Mouse (Mus musculus) lung, embryonic 16.5 days (tissue): ENCODE data around the gene Ubl7. TPM values are rescaled to one million over a fixed set of nuclear protein-coding genes. Genes with fewer than 3 reads are reported as not detected.

Experiments used
- ATAC-seq: fragments of 200-750 bp; cut with Nextera tagmentation; 2 replicates; pipeline ENCODE4 v1.8.0; 2017; ENCODE audit warnings: low read depth, mild to moderate bottlenecking, moderate library complexity
- H3K27ac ChIP-seq: fragments of 300-500 bp; sonication (generic); 2 replicates; pipeline ENCODE4 v1.5.1; 2014; ENCODE audit warnings: mild to moderate bottlenecking, control low read depth, low read length
- H3K27me3 ChIP-seq: fragments of 300-500 bp; sonication (generic); 2 replicates; pipeline ENCODE4 v1.6.1; 2014; ENCODE audit warnings: low read depth, low read length, mixed read lengths; ENCODE audit not compliant: control insufficient read depth, insufficient read depth
- H3K36me3 ChIP-seq: fragments of 300-500 bp; sonication (generic); 2 replicates; pipeline ENCODE4 v1.6.1; 2014; ENCODE audit warnings: low read length; ENCODE audit not compliant: control insufficient read depth, insufficient read depth
- H3K4me1 ChIP-seq: fragments of 300-500 bp; sonication (generic); replicated peaks from 2 replicates; pipeline ENCODE4 v1.6.1; 2014; ENCODE audit warnings: low read length, mixed read lengths; ENCODE audit not compliant: control insufficient read depth, insufficient read depth
- H3K4me2 ChIP-seq: fragments of 300-500 bp; sonication (generic); 2 replicates; pipeline ENCODE4 v1.6.1; 2014; ENCODE audit warnings: low read depth, low read length, control low read depth
- H3K4me3 ChIP-seq: fragments of 300-500 bp; sonication (generic); 2 replicates; pipeline ENCODE4 v1.5.1; 2014; ENCODE audit warnings: mild to moderate bottlenecking, low read length, control low read depth
- H3K9ac ChIP-seq: fragments of 300-500 bp; sonication (generic); 2 replicates; pipeline ENCODE4 v1.6.1; 2014; ENCODE audit warnings: low read length, control low read depth
- H3K9me3 ChIP-seq: fragments of 300-500 bp; sonication (generic); 2 replicates; pipeline ENCODE4 v1.6.1; 2016; ENCODE audit warnings: low read length; ENCODE audit not compliant: control insufficient read depth
- WGBS: fragments of 180-500 bp; shearing (Covaris S2); extraction: QIAGEN DNeasy Blood & Tissue Kit; methylation state at CpG from one replicate; pipeline ENCODE4 v1.1.7; 2014; 5-methylcytosine and 5-hydroxymethylcytosine counted together
- polyA plus RNA-seq: library from polyadenylated mRNA; unstranded; fragments of >200 nt; fragmentation: Nextera tagmentation; extraction: Ambion mirVana; gene quantifications from 2 replicates; pipeline ENCODE4 v1.2.1, GENCODE M21; 2015

Gene Ubl7
- polyA plus RNA-seq, 1 experiment from 2014 or later, result 112 TPM

DNA sequence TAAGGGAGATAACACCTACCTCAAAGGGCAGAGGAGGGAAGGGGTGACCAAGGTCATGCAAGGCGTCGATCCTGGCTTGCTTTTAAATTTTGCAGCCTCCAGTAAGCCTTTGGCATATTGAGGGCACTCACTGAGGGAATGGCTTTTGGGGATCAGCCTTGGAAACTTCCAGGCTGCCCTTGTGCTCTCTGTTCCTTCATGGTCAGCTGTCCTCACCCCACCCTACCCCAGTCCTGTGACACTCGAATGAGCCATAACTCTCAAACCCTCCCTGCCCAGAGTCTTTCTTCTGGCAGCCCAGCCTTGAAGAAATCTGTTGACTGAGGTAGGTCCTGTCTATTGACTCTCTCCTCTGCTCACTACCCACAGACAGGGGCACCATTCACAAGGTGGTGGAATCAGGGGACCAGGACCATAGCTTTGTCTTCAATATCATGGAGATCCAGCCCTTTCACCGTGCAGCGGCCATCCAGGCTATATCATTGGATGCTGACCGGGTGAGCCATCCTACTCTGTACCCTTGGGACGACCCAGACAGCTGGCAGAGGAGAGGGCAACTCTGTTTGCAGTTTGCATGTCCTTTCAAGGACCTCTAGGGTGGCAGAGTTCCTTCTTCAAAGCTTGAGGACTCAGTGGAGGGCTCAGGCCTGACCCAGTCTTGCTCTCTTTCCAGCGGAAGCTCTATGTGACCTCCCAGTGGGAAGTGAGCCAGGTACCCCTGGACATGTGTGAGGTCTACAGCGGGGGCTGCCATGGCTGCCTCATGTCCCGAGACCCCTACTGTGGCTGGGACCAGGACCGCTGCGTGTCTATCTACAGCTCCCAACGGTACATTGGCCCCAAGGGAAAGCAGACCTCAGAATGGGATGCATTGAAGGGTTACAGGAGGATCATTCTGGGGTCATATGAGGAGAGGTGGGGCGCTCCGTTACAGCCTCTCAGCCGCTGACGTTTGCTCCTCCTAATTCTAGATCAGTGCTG, 49.4 kb downstream of the Ubl7 start:
- H3K4me1 ChIP-seq, result peaks cover 5% of the 10 kb centered on the region; the same call in 1 of the 2 replicates
- no peak overlapping the region for H3K9ac ChIP-seq
- no peak for ATAC-seq
- H3K36me3 ChIP-seq, result no peaks in the 10 kb centered on the region
- H3K9me3 ChIP-seq, result no peaks in the 10 kb centered on the region
- 73% methylated on average over 17 of the region's 17 CpGs for WGBS
- no peaks in the 10 kb centered on the region for H3K27me3 ChIP-seq
- H3K4me3 ChIP-seq, result no peak overlapping the region
- no peak overlapping the region for H3K4me2 ChIP-seq
- no peak overlapping the region for H3K27ac ChIP-seq

- no peak for ATAC-seq
- Histone ChIP-seq H3K4me1 (peaks cover 8% of the 10 kb centered on the region; the same call in 1 of the 2 replicates), H3K4me2 (no peak overlapping the region), H3K27me3 (no peaks in the 10 kb centered on the region), H3K9ac (no peak overlapping the region), H3K36me3 (no peaks in the 10 kb centered on the region), H3K9me3 (no peaks in the 10 kb centered on the region), H3K4me3 (no peak overlapping the region), H3K27ac (no peak overlapping the region)
- WGBS, result 91% methylated on average over 15 of the region's 15 CpGs
Measured at GRCm38 (mm10) chr9:57961226-57961625, 50.4 kb downstream of the Ubl7 start.

GRCm38 (mm10) chr9:57961863-57962778, 51.3 kb downstream of the Ubl7 start:
- no peaks in the 10 kb centered on the region for H3K9me3 ChIP-seq
- no peaks in the 10 kb centered on the region for H3K36me3 ChIP-seq
- H3K27me3 ChIP-seq, result no peaks in the 10 kb centered on the region
- 0 out of 2 replicates have a peak overlapping the region, but pooled peaks have one; percentile 18 for H3K27ac ChIP-seq
- 38% methylated on average over 17 of the region's 17 CpGs for WGBS
- ATAC-seq, result peak; percentile 39; the same call in 1 of the 2 replicates
- peaks cover 8% of the 10 kb centered on the region; the same call in 1 of the 2 replicates for H3K4me1 ChIP-seq
- no peak overlapping the region for H3K4me3 ChIP-seq
- H3K4me2 ChIP-seq, result no peak overlapping the region
- H3K9ac ChIP-seq, result no peak overlapping the region

GRCm38 (mm10) chr9:57963249-57963997, 52.6 kb downstream of the Ubl7 start:
- no peak for ATAC-seq
- WGBS, result 81% methylated on average over 4 of the region's 4 CpGs
- Histone ChIP-seq H3K9me3 (no peaks in the 10 kb centered on the region), H3K27ac (no peak overlapping the region), H3K4me1 (peaks cover 8% of the 10 kb centered on the region; the same call in 1 of the 2 replicates), H3K36me3 (no peaks in the 10 kb centered on the region), H3K9ac (no peak overlapping the region), H3K4me2 (no peak overlapping the region), H3K27me3 (no peaks in the 10 kb centered on the region), H3K4me3 (no peak overlapping the region)

DNA sequence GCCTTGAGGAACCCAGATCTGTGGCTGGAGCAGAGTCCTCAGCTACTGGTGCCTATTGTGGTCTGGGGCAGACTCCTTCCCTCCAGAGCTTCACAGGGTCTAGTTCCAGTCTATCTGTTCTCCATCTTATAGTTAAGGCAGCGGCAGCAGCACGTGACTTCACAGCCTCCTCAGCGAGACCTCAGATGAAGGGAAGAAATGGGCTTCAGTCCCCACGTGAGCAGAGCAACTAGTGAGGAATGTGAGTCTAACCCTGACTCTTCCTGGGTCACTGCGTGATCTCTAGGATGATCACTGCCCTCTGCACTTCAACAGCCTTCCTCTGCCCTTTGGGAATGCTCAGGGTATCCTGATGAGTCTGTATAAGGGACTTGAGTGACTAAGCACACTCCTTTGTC, 53.2 kb downstream of the Ubl7 start:
- Histone ChIP-seq H3K9me3 (no peaks in the 10 kb centered on the region), H3K36me3 (no peaks in the 10 kb centered on the region), H3K27ac (no peak overlapping the region), H3K4me3 (no peak overlapping the region), H3K4me2 (no peak overlapping the region), H3K4me1 (peaks cover 8% of the 10 kb centered on the region; the same call in 1 of the 2 replicates), H3K9ac (no peak overlapping the region), H3K27me3 (no peaks in the 10 kb centered on the region)
- WGBS, result 74% methylated on average over 5 of the region's 5 CpGs
- ATAC-seq, result no peak

- Histone ChIP-seq H3K9me3 (no peaks in the 10 kb centered on the region), H3K27me3 (no peaks in the 10 kb centered on the region), H3K4me2 (no peak overlapping the region), H3K4me3 (no peak overlapping the region), H3K4me1 (peaks cover 8% of the 10 kb centered on the region; the same call in 1 of the 2 replicates), H3K9ac (no peak overlapping the region), H3K27ac (no peak overlapping the region), H3K36me3 (no peaks in the 10 kb centered on the region)
- 72% methylated on average over 6 of the region's 6 CpGs for WGBS
- no peak for ATAC-seq
Measured at GRCm38 (mm10) chr9:57964528-57965250, 53.9 kb downstream of the Ubl7 start.

DNA sequence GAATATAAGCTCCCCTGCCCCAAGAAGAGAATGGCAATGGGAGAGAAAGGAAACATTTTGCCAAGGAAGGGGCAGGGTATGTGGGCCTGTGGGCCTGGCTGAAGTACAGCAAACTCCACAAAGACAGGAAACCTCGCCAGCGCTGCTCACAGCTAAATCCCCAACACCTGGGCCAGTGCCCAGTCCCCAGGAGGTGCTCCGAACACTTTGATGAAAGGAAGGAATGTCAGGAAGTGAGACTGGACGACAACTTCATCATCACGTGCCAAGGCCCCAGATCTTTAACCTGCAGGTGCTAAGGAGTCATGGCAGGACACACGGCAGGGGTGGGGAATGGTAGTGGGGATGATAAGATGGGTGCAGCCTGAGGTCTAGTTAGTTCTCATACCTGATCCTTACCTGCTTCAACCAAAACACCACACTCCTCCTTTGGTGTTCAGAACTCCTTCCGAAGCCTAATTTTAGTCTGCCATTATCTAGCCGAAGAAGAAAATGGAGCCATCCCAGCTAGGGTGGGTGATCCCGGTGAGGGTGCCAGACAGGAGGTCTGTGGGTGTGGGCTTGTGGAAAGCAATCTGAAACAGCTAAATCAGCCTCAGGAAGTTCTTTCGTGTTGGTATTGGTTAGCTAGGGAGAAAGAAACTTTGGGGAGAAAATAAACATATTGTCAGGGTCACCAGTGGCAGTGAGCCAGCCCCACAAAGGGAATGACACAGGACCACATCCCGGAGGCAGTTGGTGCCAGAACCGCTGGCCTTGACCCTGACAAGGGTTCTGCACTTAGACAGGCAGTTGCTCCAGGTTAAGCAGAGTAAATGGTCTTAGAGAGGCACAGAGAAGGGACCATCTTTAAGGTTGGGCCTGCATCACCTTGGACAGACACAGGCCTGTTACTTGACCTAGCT, 54.8 kb downstream of the Ubl7 start:
- Histone ChIP-seq H3K27ac (peak overlapping the region; percentile 44), H3K4me1 (peaks cover 8% of the 10 kb centered on the region; the same call in 1 of the 2 replicates)
- 43% methylated on average over 12 of the region's 12 CpGs for WGBS

More for the DNA sequence above, 54.8 kb downstream of the Ubl7 start:
- no peak for ATAC-seq
- no peak overlapping the region for H3K9ac ChIP-seq
- H3K27me3 ChIP-seq, result no peaks in the 10 kb centered on the region
- H3K4me3 ChIP-seq, result no peak overlapping the region
- H3K4me2 ChIP-seq, result no peak overlapping the region
- H3K9me3 ChIP-seq, result no peaks in the 10 kb centered on the region
- no peaks in the 10 kb centered on the region for H3K36me3 ChIP-seq
